Mouse (Mus musculus) brain, adult 2 months (tissue): ENCODE results near the gene Grik5.

Experiments
- DNase-seq: peaks from one replicate; pipeline ENCODE4 v3.0.0; 2011; ENCODE audit warnings: low read depth, low spot score

Grik5 gene

DNA sequence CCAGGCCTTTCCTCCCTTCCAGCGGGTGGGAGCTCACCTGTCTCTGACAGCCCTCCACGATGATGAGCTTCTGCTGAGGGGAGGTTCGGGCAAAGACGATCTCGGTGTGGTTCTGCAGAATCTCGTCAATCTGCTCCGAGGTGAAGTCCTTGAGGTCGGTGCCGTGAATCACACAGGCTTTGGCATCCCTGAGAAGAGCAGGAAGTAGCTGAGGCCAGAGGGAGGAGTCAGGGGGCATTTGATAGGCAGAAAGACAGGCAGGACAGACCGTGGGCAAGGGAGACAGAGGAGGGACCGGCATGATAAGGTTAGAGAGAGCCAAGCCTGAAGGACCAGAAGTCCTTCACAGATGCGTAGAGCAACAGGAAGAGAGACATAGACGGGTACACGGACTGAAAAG is 84.2 kb downstream of the Grik5 start:
- no peak for DNase-seq

DNA sequence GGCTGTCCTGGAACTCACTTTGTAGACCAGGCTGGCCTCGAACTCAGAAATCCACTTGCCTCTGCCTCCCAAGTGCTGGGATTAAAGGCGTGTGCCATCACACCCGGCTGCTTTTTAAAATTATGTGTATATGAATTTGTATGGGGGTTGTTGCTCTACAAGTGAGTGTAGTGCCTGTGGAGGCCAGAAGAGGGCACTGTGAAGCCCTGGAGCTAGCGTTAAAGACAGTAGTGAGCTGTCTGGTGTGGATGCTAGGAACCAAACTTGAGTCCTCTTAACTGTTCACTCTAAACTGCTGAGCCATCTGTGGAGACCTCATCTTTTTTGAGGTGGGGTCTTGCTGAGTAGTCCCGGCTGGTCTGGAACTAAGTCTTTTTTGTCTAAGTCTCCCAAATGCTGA is 86.3 kb downstream of the Grik5 start:
- DNase-seq, result no peak

DNA sequence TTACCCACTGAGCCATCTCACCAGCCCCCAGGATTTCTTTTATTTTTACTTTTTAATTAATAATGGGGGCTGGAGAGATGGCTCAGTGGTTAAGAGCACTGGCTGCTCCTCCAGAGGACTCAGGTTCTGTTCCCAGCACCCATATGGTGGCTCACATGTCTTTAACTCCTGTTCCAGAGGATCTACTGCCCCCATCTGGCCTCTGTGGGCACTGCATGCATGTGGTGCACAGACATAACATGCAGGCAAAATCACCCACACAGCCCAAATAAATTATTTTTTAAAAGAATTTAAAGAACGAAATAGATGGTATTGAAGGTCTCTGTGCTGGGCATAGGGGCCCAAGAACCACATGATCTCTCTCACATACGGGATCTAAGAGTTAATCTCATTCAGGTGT is 87.8 kb downstream of the Grik5 start:
- DNase-seq, result no peak

DNA sequence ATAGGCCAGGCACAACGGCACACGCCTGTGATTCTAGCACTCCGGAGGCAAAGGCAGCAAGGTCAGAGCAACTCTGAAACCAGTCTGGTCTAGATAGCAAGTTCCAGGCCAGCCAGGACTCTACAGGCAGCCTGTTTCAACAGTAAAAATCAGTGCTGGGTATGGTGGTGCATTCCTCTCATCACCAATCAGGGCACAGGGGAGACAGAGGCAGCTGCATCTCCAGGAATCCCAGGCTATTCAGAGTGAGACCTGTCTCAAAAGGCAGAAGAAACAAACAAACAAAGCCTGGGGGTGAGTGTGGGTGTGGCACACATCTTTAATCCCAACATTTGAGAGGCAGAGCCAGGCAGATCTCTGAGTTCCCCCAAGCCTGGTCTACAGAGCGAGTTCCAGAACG is 88.8 kb downstream of the Grik5 start:
- no peak for DNase-seq

GRCm38 (mm10) chr7:24980439-24980838 is 91.7 kb downstream of the Grik5 start:
- no peak for DNase-seq

DNA sequence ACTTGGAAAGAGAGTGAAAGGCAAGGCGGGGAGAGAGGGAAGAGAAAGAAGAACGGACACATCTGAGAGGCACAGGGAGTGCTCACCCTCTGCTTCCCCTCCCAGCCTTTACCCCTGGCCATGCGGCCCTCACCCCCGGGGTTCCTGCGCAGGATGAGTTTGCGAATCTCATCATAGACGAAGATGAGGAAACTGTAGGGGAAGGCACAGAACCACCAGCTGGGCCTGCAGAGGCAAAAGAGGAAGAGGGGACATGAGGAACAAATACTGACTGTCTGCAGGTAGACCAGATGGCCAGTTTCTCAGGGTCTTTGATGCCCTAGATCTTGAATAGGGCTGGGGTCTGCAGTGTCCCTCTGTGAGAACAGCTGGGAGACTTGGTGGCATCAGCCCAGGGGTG is 93.4 kb downstream of the Grik5 start:
- DNase-seq, result no peak

- peak; percentile 69 for DNase-seq
Observed at GRCm38 (mm10) chr7:24974893-24975595, 97.1 kb downstream of the Grik5 start.

GRCm38 (mm10) chr7:24973902-24974301 is 98.2 kb downstream of the Grik5 start:
- no peak for DNase-seq

GRCm38 (mm10) chr7:24973208-24973607 is 98.9 kb downstream of the Grik5 start:
- DNase-seq, result no peak

DNA sequence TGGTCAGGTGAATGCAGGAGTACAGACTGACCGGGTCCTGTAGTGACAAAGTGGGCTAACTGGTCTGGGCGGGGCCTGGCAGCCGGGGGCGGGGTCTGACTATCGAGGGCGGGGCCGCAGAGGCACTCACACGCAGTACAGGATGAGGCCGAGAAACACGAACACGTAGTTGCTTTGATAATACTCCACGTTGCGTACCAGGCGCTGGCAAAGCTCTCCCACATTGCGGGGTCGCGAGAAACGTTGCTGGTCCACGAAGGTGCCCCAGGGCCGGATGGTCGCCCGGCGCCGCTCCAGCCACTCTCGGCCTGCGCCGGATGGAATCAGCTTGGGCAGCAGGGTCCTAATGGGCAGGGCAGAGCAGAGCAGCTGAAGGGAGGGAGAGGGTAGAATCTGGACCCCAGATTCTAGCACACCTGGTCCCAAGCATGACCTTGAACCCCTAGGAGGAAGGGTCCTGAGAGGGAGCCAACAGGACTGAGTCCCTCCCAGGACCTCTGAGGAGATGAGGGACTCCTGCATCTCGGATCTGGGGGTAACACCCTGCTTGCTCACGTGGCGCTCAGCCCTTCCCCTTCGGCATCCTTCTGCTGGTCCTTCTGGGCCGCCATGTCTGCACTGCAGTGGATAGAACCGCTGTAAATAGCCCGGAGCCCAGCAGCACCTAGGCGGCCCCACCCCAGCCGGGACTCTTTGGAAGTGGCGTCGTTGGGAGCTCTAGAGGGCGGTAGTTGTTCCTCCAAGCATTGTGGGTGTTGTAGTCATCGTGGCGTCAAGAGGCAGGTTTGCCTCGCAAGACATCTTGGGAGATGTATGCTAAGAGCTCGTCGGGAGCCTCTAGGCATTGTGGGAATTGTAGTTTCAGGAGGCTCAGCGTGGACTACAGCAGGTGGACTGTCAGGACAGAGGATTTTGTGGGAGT is 99.9 kb downstream of the Grik5 start, which contains the start of gene Rabac1:
TSS of gene Rabac1 (minus strand) at position 783 of the 922 bp plus-strand sequence.
- DNase-seq, result peak; percentile 99

DNA sequence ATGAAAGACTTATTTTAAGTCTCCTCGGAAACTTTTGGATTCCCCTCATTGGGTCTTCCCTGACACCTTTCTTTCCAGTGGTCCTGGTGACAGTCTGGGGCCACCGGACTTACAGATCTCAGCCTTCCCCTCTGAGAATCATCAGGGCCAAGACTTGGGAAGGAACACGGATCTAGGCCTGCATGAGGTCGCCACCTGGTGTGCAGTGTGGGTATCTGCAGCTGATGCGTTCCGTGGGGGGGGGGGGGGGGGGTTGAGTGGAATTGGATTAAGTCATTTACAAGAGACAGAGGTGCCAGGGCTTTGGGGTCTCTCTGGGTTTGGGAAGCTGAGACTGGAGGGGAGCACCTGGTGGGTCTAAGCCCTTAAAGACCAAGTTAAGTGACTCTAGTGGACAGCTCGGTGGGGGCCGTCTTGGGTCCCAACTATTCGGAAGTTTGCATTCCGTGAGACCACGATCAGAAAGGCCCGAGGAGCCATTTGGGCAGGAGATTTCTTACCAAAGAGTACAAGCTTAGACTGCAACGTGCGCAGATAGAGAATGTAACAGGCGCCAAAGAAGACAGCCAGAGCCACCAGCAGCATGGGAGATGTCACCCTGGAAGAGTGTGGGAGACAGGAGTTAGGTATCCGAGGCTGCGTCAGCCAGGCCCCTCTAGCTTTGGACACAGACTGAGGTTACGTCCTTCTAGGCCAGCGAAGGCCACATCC is 100.7 kb downstream of the Grik5 start:
- DNase-seq, result peak; percentile 90

- no peak for DNase-seq
Observed at GRCm38 (mm10) chr7:24970341-24970740, 101.8 kb downstream of the Grik5 start.

DNA sequence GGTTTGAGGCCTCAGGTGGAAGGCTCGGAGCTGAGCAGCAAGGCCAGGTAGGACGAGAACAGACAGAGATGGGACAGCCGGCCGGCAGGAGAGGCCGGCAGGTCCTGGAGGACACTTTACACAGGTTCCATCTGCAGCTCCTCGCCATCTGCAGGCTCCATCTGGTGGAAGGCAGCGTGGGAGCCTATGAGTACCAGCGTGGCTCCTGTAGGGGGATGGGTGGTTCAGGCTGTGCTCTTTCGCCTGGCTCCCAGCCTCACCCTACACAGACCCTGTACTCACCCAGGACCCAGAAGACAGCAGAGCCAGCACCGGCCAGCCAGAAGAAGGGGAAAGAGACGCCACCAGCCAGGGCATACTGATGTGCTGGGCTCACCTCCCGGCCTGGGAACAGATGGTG is 102.3 kb downstream of the Grik5 start:
- DNase-seq, result peak; percentile 97

- peak; percentile 88 for DNase-seq
Observed at GRCm38 (mm10) chr7:24968463-24968862, 103.7 kb downstream of the Grik5 start.

GRCm38 (mm10) chr7:24967966-24968365 is 104.2 kb downstream of the Grik5 start:
- DNase-seq, result no peak

DNA sequence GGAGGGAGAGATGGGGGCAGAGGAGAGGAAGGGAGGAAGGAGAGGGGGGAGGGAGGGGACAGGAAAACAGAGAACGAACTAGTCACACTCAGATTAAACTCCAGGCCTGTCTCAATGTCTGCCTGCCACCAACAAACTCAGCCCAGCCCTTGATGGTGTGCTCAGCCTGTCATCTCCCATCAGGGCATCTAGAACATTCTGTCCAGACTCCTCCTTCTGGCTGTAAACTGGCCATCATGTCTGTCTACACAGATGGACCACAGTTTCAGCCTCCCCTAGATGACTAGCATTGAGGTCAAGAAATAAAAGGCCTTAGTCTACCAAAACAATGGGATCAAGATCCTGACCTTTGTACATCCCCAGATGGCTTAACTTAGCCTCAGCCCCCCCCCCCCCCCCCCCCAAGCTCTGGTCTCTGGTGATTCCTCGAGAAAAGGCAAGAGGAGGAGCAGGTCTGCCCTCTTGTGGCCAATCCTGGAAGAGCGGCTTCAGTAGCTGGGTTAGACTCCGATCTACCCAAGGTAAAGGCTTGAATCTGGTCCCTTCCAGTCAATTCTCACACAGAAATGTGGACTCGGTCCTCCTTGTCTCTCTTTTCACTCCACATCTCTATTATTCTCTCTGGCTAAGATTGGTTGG is 107.1 kb downstream of the Grik5 start:
- DNase-seq, result peak; percentile 89

GRCm38 (mm10) chr7:24964288-24964687 is 107.9 kb downstream of the Grik5 start:
- DNase-seq, result no peak
